Mouse (Mus musculus): ENCODE data around the gene Olfml3.

Olfml3 gene

DNA sequence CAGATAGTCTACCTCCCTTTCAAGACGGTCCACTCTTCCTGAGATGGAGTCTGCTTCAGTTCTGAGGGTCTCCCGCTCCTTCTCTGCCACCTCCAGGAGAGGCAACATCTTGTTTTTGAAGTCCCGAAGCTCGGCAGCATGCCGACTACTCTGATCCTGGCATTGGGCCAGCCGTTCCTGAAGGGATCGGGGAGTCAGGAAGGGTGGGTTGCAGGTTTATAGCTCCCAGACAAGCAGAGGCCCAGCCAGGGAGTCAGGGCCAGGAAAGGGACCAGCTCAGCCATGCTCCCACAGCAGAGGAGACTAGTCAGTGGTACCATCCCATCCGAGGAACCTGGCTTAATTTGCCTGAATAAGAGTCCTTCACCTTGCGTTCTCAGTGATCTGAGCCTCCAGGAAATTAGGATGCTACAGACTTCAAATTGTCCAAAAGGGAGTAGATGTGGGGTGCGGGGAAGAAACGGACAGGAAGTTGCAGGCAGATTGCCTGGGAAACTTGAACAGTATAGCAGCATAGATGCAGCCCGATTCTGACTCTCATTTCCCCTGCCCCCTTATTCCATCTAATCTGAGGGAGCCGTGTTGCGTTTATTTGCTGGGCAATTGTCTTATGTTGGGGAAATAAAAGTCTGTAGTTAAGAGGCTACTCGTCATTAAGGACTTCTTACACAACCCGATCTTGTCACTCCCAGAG lies 593 bp downstream of the Olfml3 start:
- DNase-seq = peak; percentile 64 to 73

DNA sequence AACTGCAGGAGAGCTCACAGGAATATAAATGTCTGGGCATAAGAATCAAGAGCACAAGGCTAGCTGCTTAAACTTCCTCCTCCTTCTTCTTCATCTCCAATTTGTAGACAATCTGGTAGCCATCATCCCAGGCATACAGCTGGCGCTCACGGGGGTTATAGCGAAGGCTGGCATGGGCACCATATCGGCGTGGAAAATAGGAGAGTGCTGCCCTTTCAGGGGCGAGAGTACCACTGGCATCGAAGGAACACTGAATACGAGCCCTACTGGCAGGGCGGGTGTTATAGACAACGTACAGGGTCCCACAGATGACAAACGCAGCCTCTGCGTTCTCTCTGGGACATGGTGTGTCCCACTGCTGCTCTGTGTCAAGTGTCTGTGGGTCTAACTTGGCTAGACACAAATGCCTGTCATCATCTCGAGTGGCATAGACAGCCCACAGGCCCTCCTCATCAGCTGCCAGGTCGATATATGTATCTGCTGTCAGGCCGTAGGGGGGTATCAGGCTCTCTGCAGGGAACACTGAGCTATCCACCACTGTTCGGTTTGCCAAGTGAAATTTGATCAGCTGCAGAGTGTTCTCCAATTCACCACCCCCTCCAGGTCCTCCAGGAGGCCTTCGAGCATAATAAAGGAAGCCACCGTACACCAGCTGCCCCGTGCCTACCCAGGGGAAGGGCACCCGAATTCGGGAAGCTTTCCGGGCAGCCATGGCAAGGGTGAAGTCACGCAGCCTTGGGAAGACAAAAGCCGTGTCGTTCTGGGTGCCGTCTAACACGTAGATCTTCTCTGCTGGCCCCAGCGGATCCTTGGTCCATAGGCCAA lies 1.8 kb downstream of the Olfml3 start:
- DNase-seq = no peak

DNA sequence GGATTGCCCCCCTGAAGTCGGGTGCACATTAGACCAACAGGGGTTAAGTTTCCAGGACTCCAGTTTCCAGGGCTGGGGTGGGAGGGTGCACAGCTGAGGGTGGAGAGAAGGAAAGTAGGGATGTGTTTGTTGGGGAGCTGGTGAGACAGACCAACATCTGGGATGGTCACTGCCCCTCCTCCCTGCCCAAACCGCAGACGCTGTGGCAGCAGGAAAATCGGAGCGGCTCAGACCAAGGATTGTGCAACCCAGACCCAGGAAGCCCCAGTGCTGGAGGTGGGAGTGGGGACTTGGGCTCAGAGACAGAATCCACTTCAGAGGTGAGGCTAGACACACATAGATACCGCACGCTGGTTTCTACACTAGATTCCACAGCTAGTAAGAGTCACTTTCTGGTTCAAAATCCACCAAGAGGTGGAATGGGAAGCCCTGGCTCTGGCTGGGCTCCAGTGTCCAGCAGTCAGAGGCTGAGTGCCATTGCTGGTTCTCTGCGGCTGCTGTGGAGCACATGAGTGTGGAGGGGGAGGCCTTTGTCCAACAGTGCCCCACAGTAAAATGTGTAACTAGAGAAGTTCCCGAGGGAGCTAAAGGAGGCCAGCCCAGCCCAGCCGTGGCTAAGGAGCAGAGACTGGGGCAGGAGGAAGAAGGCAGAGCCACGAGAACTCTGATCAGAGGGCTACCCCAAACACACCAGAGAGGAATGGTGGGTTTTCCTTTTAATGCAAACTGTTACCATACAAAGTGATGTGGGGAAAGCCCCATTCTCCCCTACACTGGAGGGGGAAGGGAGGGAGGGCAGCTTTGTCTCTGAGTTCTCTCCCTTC lies 2.9 kb downstream of the Olfml3 start:
- DNase-seq = no peak

DNA sequence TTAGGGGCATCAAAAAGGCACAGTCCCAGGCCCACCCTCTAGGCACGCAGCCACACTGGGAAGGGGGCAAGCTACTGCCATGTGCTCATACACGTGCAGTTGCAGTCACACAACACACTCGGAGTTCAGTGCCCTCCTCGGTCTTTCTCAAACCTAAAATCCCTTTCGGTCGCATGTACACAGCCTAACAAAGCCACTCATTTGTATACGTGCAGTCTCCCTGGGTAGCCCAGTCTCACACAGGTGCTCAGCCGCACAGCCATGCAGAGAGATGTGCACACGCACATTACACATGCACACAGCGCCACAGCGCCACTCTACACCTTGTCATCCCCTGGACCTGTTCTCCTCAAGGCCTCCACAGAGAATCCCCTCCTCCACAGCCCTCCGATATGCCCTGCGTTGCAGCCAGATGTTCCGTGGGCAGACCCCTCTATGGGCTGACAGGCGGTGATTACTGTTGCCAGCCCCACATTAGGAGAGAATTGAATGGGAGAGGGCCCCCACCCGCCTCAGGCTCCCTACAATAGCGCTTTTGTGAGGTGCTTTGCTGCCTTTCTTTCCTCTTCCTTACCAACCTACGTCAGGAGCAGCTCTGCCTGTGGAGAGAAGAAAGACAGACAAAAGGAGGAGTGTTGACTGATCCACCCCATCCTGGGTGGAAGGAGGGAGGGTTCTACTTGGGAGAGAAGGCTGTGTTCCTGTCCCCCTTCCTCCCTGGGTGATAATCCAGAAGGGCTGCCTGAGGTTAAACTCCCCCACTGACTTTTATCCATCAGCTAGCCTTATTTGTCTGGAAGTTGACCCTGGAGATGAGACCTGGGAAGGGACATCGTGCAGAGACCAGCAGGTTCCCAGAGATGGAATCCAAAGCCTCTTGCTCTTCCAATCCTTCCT lies 3.8 kb downstream of the Olfml3 start:
- DNase-seq = peak in 1 of 2 experiments; percentile 51

- DNase-seq = no peak
These were observed 4.6 kb downstream of the Olfml3 start for GRCm38 (mm10) chr3:103733176-103733575.

DNA sequence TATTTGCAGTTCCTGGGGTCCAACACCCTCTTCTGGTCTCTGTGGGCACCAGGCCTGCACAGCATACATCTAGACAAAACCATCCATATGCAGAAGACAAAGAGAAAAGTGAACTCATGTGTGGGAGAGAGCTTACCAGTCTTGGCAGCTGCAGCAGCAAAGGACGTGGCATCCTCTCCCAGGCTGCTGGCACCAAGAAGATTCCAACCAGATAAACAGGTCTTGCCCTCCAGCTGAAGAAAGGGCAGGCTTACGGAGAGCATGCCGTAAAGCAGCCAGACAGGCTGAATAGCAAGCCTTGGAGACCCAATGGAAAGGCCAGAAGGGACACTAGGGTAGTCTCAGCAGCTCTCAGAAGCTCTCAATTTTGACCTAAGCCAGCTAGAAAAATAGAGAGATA lies 5.7 kb downstream of the Olfml3 start:
- no peak for DNase-seq

GRCm38 (mm10) chr3:103729850-103730249 lies 8.0 kb downstream of the Olfml3 start:
- no peak for DNase-seq

- DNase-seq = no peak
These were observed 9.9 kb downstream of the Olfml3 start for GRCm38 (mm10) chr3:103727813-103728326.

DNA sequence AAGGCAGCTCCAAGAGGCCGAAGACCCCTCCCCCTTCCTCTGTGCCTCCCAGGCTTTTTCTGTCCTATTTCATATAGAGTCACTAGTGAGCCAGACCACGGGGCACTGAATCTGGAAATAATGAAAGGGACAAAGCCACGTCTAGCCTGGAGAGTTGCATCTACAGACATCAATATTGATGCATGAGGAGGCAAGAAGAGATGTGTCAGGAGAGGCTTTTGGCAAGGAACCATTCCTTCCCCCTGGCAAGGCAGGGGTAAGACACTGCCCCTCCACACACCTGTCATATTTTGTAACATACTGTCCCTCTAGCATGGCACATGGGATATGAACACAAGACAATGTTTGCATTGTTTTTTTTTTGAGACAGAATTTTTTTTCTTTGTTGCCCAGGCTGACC lies 11.2 kb downstream of the Olfml3 start:
- no peak for DNase-seq

GRCm38 (mm10) chr3:103724137-103724536 lies 13.7 kb downstream of the Olfml3 start:
- no peak for DNase-seq

DNA sequence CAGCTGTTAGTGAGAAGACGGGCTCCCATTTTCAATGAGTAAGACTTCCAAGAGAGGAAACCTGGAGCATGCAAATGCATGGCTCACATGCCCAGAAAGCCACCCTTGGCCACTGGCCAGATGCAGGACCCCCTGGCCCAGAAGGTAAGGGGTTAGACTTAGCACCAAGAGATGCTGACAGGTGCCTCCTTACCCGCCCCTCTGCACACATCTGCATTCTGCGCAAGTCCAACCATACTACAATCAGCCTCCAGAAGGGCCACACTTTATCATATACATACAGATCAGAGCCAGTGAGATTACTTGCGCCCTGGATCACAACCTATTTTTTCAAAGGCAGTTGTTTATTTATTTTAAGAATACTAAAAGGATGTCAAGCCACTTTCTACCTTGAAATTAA lies 19.1 kb downstream of the Olfml3 start:
- DNase-seq = no peak

DNA sequence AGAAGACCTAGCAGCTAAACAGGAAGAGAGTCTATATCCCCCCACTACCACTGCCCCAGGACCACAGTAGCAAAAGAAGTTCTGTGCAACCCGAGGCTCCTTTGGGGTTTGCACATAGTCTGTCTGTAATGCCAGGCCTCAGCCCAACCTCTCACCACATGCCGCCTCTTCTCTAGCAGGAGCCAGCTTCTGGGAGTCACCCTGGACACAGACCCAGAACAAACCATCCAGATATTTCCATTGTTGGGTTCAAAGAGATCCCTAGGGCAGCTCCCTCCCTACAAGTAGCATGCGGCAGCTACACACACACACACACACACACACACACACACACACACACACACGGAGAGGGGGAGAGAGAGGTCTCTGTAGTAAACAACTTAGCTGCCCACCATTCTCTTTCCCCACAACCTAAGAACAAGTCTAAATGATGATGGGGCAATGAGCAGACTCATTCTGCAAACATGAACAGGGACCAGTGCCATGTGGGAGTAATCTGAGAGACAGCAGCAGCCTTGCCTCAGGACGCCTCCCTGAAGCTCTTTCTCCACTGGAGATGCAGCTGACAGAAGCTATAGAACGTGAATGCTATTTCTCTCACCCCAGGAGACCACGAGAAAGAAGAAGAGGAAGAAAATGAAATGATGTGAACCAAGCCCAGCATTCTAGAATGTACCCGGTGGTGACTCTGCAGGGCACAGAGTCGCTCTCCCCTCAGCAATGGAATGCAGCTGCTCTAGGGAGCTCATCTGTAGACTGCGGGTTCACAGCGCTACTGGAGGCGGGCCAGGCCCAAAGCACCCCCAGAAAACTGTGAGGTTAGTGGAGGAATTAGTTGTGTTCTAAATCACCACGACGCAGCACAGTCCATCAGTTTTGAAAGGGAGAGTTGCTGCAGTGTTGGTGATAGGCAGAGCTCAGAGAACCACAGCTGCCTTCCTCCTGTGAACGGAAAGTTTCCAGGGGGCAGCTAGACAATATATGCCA lies 20.7 kb downstream of the Olfml3 start:
- no peak for DNase-seq

DNA sequence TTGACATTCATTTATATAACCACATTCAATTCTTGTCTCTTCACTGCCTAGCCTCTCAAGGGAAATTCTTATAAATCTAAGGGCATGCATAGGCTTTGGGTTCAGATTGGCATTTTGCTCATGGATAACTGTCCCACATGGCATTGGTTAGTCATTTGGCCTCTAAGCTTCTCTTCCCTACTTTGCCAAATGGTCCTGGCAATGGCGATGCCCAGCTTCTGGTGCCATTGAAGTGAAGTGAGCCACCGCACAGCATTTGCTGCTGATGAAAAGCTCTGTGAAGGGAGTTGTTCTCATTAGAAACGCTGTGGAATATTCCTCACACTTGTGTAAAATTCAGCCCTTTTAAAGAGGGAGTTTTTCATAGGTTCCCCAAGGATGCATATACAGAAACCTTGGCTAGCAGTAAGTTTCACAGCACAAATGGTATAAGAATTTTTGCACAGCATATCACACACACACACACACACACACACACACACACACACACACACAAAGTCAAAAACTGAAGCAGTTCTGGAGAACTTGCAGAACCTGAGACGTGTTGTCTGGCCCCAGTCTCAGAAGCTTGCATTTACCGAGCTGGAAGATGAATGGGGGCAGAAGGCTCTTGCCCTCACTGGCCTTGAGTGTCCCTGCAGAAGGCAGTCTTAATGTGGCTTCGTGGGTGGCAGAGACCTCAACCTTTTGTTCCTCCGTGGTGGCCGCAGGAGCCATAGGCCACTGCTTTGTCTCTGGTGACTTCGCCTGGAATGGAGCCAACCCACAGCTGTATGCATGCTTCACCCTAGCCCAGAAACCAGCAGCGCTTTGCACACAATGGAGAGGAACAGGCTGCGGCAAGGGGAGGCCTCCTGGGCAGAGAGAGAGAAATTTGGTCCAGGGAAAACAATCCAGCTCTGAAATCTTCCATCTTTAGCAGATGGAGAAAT lies 21.8 kb downstream of the Olfml3 start:
- peak; percentile 46 to 56 for DNase-seq

DNA sequence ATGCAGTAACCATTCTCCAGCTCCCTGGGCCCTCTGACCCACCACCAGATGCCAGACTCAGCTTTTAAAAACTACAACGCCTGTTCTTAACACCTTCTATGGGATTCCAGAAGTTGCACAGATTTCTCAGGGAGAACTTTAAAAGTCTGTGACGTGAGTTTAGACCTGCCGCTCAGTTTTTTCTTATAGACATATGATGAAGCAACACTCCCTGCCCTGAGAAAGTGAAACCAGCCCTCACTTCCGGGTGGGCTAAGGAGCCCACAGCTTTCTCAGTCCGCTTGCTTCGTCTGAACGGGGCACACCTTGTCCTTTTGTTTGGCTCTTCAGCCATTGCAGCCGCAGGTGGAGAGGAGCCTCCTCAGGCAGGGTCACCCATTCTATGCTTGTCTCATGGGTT lies 22.9 kb downstream of the Olfml3 start:
- DNase-seq = no peak

DNA sequence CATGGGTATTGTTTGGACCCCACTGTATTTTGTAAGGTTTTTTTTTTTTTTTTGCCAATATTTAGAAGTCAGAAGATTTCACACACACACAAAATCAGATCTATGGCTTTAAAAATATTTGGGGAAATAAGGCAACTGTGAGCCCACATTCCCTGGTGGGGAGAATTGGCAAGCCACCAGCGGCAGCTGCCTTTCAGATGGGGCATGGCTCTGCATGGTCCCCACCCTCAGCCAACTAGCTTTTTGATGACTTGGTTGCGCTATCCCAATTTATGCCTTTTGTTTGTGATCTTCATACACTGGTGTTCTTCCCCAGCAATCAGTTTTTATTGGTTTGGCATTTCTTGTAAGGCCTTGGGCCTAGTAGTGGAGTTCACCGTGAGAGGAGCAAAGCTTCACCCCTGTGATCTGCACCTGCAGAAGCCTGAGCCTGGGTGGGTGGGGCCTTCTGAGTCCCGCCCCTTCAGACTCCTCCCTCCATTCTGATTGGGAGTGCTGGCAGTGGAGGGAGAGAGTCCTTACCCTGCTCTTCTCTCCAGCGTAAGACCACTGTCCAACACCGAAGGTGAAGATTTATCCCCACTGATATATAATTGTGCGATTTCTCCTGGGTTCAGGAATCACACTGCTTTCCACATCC lies 23.4 kb downstream of the Olfml3 start:
- peak in 1 of 2 experiments; percentile 31 for DNase-seq

GRCm38 (mm10) chr3:103712196-103712595 lies 25.6 kb downstream of the Olfml3 start:
- no peak for DNase-seq

DNA sequence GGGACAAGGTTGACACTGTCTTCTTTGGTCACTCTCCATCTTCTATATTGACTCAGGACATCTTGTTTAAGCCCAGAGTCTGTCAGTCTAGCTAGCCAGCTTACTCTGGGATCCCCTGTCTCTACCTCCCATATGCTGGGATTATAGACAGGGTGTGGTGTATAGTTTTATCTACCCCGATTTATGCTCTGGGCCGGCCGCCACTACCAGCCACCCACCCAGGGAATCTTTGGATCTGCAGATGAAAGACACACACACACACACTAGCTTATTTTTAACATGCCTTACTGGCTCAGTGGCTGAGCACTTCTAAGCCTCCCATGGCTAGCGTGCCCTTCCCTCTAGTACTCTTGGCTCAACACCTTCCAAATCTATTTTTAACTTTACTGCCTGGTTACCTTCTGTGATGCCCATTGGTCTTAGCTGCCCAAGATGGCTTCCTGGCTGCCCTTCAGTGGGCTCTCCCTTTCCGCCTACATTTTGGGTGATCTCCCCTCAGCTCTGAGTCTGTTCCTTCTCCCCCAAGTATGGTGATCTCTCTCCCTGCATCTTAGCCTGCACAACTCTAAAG lies 28.2 kb downstream of the Olfml3 start:
- DNase-seq = peak in 1 of 2 experiments; percentile 22

GRCm38 (mm10) chr3:103705426-103705825 lies 32.4 kb downstream of the Olfml3 start:
- DNase-seq = no peak

DNA sequence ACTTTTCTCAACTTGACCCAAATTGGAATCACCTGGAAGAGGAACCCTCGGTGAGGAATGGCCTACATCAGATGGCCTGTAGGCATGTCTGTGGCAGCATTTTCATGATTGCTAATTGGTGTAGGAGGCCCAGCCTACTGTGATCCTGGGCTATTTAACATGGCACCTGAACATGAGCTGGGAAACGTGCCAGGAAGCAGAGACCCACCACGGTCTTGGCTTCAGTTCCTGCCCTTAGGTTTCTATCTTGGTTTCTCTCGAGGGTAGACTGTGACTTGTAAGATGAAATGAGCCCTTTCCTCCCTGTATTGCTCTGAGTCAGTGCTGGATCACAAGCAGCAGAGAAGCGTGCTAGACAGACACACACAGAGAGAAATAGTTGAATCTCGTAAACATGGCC lies 33.1 kb downstream of the Olfml3 start:
- peak; percentile 73 to 77 for DNase-seq
